Comparison of ENCODE assay signal across 14 mouse cellular contexts in genomic region chr2:168776238-168776637, GRCm38 (mm10). TPM values are rescaled to one million over a fixed set of nuclear protein-coding genes. Genes with fewer than 3 reads are reported as not detected.
"Had no signal": no experiment of that assay in that cellular context is flagged by ENCODE, and none has a peak within 500 bp of the region (broad histone marks: within the 10 kb centered on the region; RNA-seq: fewer than 3 reads in every experiment).

No protein-coding gene starts in this region.

- H3K9me3 ChIP-seq: limb, embryonic 12.5 days; lung, embryonic 15.5 days; midbrain, embryonic 12.5 days had no signal

- H3K27me3 ChIP-seq: limb, embryonic 12.5 days; lung, embryonic 15.5 days; midbrain, embryonic 12.5 days had no signal

- H3K4me2 ChIP-seq: limb, embryonic 12.5 days; lung, embryonic 15.5 days; midbrain, embryonic 12.5 days had no signal

- H3K36me3 ChIP-seq: limb, embryonic 12.5 days; lung, embryonic 15.5 days; midbrain, embryonic 12.5 days had no signal

- H3K9ac ChIP-seq: limb, embryonic 12.5 days; lung, embryonic 15.5 days; midbrain, embryonic 12.5 days had no signal

- H3K27ac ChIP-seq: limb, embryonic 12.5 days; lung, embryonic 15.5 days; macrophage; midbrain, embryonic 12.5 days had no signal

- H3K4me1 ChIP-seq: lung, embryonic 15.5 days had no signal

- DNase-seq: kidney, adult 8-10 months; kidney, postnatal 25 days; layer of hippocampus, adult 9-11 months; lung, postnatal 14 days; right cerebral cortex, postnatal 14 days had no signal

- ATAC-seq: intestine, postnatal 0 days; midbrain, embryonic 16.5 days had no signal

- H3K4me3 ChIP-seq: limb, embryonic 12.5 days; lung, embryonic 15.5 days; megakaryocyte, embryonic 14.5 days; midbrain, embryonic 12.5 days had no signal

RNA-seq across cellular contexts. Expression of gene Sall4, which starts 8.5 kb away (rescaled TPM):
- total RNA-seq: liver, adult 2 months had no signal
- polyA plus RNA-seq: liver, adult 2 months; macrophage; spleen, adult 2 months had no signal
